Mouse (Mus musculus) spleen, adult 2 months (tissue): Measurements from ENCODE around the gene Hebp2.

Experiments
- CTCF ChIP-seq: fragments of 200-500 bp; IDR thresholded peaks from 2 replicates; pipeline ENCODE4 v1.5.1; 2011; ENCODE audit warnings: mild to moderate bottlenecking, inconsistent platforms; ENCODE audit not compliant: insufficient read depth, insufficient read length, insufficient replicate concordance; ENCODE audit errors: extremely low read depth
- POLR2A ChIP-seq: fragments of 200-500 bp; IDR thresholded peaks from 2 replicates; pipeline ENCODE4 v1.6.1; 2011; ENCODE audit warnings: low read depth, low read length, inconsistent platforms

DNA sequence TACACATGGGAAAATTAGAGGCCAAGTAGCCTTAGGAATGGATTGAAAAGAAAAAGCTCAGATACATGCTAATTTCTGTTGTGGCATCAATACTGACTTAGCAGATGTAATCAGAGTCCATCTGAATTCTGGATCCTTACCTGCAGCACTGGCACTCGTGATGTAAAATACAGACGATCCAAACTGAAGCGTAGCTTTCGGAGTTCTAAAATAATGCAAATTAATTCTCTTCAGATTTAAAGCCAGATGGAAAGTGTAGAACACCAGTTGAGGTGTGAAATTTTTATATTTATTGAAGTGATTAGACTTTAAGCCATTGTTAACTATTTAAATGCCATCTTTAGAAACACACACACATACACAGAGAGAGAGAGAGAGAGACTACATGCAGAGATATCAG is 15.7 kb downstream of the Hebp2 start:
- no peak for TF ChIP-seq POLR2A
- no peak for TF ChIP-seq CTCF
